9 mouse cellular contexts compared by ENCODE assay signal in the genomic region with DNA sequence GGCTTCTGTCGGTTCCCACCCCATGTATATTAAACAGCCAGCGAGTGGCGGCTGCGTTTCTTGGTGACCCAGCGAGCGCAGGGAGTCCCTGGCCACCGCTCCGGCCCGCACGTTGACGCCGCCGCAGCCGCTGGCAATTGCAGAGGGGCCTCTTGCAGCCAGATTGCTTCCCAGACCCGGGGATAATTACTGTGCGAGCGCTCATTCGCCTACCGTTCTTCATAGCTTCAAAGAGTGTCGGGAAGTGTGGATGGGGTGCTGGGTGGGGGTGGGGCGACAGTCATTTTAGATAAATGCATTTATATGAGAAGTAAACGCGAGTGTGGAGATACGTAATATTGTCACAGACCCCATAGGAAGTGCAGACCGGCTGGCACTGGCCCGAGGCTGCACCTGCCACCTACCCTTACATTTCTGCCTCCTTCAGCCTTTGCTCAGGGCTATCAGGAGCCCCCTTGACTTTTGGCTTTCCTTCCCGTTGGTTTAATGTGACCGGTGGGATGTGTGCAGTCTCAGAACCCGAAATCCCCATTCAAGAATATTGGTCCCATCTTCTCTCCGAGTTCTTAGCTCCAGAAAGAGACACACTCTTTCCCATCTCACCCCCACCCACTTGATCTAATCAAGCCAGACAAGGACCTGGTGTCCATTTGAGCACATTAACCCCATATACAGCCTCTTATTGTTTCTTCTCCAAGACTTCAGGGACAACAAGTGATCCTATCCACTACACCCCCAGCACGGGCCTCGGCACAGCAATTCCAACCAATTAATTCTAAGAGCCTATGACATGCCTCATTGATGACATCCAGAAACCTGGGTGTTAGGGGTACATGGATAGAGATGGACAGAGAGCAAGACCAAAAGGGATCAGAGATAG. TPM values are rescaled to one million over a fixed set of nuclear protein-coding genes. Genes with fewer than 3 reads are reported as not detected.
DNase-seq lines count a peak whose midpoint lies in the region; ATAC-seq lines count a peak whose summit lies in the region.
"Had no signal": no experiment of that assay in that cellular context is flagged by ENCODE, and none has a peak within 500 bp of the region (broad histone marks: within the 10 kb centered on the region; RNA-seq: fewer than 3 reads in every experiment).

No protein-coding gene starts in this region.

- peak; percentile 19; the same call in 1 of the 2 replicates for ATAC-seq in forebrain, embryonic 14.5 days
- no peak for ATAC-seq in limb, embryonic 13.5 days (ENCODE audit: low FRiP score, low read depth)
- ATAC-seq in megakaryocyte progenitor cell, adult 5-6 weeks (replicated peaks; ENCODE audit: poor library complexity): no peak
- ATAC-seq: Patski had no signal

- no peaks in the 10 kb centered on the region; the same call in 1 of the 2 replicates for H3K9me3 ChIP-seq in forebrain, embryonic 14.5 days (replicated peaks; ENCODE audit: control insufficient read depth, low read length)
- H3K9me3 ChIP-seq in limb, embryonic 13.5 days: peaks cover 5% of the 10 kb centered on the region; the same call in 1 of the 2 replicates

- peak overlapping the region; percentile 24 for H3K4me3 ChIP-seq in forebrain, embryonic 14.5 days (ENCODE audit: low read depth, low read length)
- peak overlapping the region; percentile 31 for H3K4me3 ChIP-seq in limb, embryonic 13.5 days

- H3K36me3 ChIP-seq in forebrain, embryonic 14.5 days (ENCODE audit: control insufficient read depth, insufficient read depth, low read length): no peaks in the 10 kb centered on the region
- H3K36me3 ChIP-seq in limb, embryonic 13.5 days: no peaks in the 10 kb centered on the region

- H3K4me1 ChIP-seq in forebrain, embryonic 14.5 days (ENCODE audit: control insufficient read depth, insufficient read depth, low read length): peaks cover 28% of the 10 kb centered on the region
- peaks cover 54% of the 10 kb centered on the region for H3K4me1 ChIP-seq in limb, embryonic 13.5 days

- WGBS in forebrain, embryonic 14.5 days: under 1% methylated on average over 32 of the region's 32 CpGs
- WGBS in limb, embryonic 13.5 days: 1% methylated on average over 32 of the region's 32 CpGs

- intact Hi-C loops in left cerebral cortex, postnatal 4 days (cut with DNase I): no loop called here

- peak; percentile 38 for DNase-seq in left cerebral cortex, postnatal 4 days
- DNase-seq in left cerebral cortex, adult 9 months (ENCODE audit: low spot score in 2 of 2): no peak
- peak; percentile 64 for DNase-seq in forebrain, embryonic 14.5 days (ENCODE audit: low spot score)
- DNase-seq in retina, postnatal 1 day: peak; percentile 74
- no peak for DNase-seq in lung, postnatal 36 days
- DNase-seq: cerebellum, adult 9-11 months had no signal

- peaks cover 70% of the 10 kb centered on the region for H3K27me3 ChIP-seq in forebrain, embryonic 14.5 days (replicated peaks; ENCODE audit: control insufficient read depth, insufficient read depth, low read length)
- peaks cover 91% of the 10 kb centered on the region for H3K27me3 ChIP-seq in limb, embryonic 13.5 days
- H3K27me3 ChIP-seq: Patski had no signal

- H3K27ac ChIP-seq in forebrain, embryonic 14.5 days (ENCODE audit: low read depth, low read length): no peak overlapping the region
- no peak overlapping the region for H3K27ac ChIP-seq in limb, embryonic 13.5 days

- H3K4me2 ChIP-seq in forebrain, embryonic 14.5 days (ENCODE audit: low read length): peak overlapping the region; percentile 50
- peak overlapping the region; percentile 61 for H3K4me2 ChIP-seq in limb, embryonic 13.5 days (replicated peaks)

- peak overlapping the region; percentile 41; the same call in 1 of the 2 replicates for H3K9ac ChIP-seq in forebrain, embryonic 14.5 days (ENCODE audit: low read length)
- H3K9ac ChIP-seq in limb, embryonic 13.5 days: no peak overlapping the region

RNA-seq across cellular contexts. Expression of a gene that starts 3.0 kb away (rescaled TPM):
- total RNA-seq in left cerebral cortex, postnatal 4 days (2021): 10 to 100 TPM; 15.7 to 19.6 TPM
- polyA plus RNA-seq in forebrain, embryonic 14.5 days (2014; fragmentation: Nextera tagmentation; extraction: Ambion mirVana): 9.8 and 10.0 TPM in 2 replicates
- 3.1 TPM in 2 replicates for polyA plus RNA-seq in limb, embryonic 13.5 days (2015; fragmentation: Nextera tagmentation; extraction: Ambion mirVana)
- not detected in 2 replicates for total RNA-seq in megakaryocyte progenitor cell, adult 5-6 weeks (2015)
- total RNA-seq in megakaryocyte progenitor cell, adult 5-6 weeks (2017): not detected in 2 replicates

Comparison
In these comparisons a context has a peak if more than half of its experiments do, and no peak if none do; other contexts are left out.
1. DNase-seq: peak in left cerebral cortex, postnatal 4 days (single experiment), forebrain, embryonic 14.5 days (single experiment) and retina, postnatal 1 day (single experiment); none in left cerebral cortex, adult 9 months (0 of 2) and lung, postnatal 36 days (single experiment).
2. RNA of a gene that starts 3.0 kb away (total RNA-seq): 15.7 to 19.6 TPM in left cerebral cortex, postnatal 4 days; not detected in megakaryocyte progenitor cell, adult 5-6 weeks; every median in the first group is over 10 times any median in the second.